Mouse (Mus musculus) WW6 (cell line): ENCODE data around the gene Rnf114.

Experiments
- DNase-seq: peaks from one replicate; pipeline ENCODE4 v3.0.0-alpha.2; 2013; ENCODE audit warnings: low read depth, low spot score

Rnf114 gene

GRCm38 (mm10) chr2:167539536-167540476 is 47.4 kb downstream of the Rnf114 start:
- DNase-seq = no peak

GRCm38 (mm10) chr2:167540477-167541110 is 48.1 kb downstream of the Rnf114 start:
- DNase-seq = no peak

GRCm38 (mm10) chr2:167541324-167541723 is 48.9 kb downstream of the Rnf114 start:
- DNase-seq = no peak

GRCm38 (mm10) chr2:167541761-167542160 is 49.3 kb downstream of the Rnf114 start:
- no peak for DNase-seq

- DNase-seq = no peak
Observed at GRCm38 (mm10) chr2:167542361-167542760, 49.9 kb downstream of the Rnf114 start.

GRCm38 (mm10) chr2:167543121-167544003 is 50.9 kb downstream of the Rnf114 start:
- DNase-seq = no peak

- no peak for DNase-seq
Observed at GRCm38 (mm10) chr2:167544004-167544356, 51.5 kb downstream of the Rnf114 start.

GRCm38 (mm10) chr2:167544456-167544855 is 52.0 kb downstream of the Rnf114 start:
- DNase-seq = no peak

- DNase-seq = no peak
Observed at GRCm38 (mm10) chr2:167546447-167547195, 54.2 kb downstream of the Rnf114 start.

- no peak for DNase-seq
Observed at GRCm38 (mm10) chr2:167547444-167547843, 55.0 kb downstream of the Rnf114 start.

- no peak for DNase-seq
Observed at GRCm38 (mm10) chr2:167548961-167549360, 56.5 kb downstream of the Rnf114 start.

GRCm38 (mm10) chr2:167550341-167550854 is 58.0 kb downstream of the Rnf114 start:
- no peak for DNase-seq

GRCm38 (mm10) chr2:167551342-167551920 is 59.0 kb downstream of the Rnf114 start:
- no peak for DNase-seq

GRCm38 (mm10) chr2:167552292-167552691 is 59.8 kb downstream of the Rnf114 start:
- DNase-seq = no peak

GRCm38 (mm10) chr2:167552927-167553402 is 60.5 kb downstream of the Rnf114 start:
- no peak for DNase-seq

- no peak for DNase-seq
Observed at GRCm38 (mm10) chr2:167555766-167556165, 63.3 kb downstream of the Rnf114 start.

- DNase-seq = no peak
Observed at GRCm38 (mm10) chr2:167559413-167559812, 67.0 kb downstream of the Rnf114 start.

- no peak for DNase-seq
Observed at GRCm38 (mm10) chr2:167562101-167562500, 69.7 kb downstream of the Rnf114 start.

GRCm38 (mm10) chr2:167563035-167563434 is 70.6 kb downstream of the Rnf114 start:
- no peak for DNase-seq

- DNase-seq = no peak
Observed at GRCm38 (mm10) chr2:167563703-167564102, 71.3 kb downstream of the Rnf114 start.
